Mouse (Mus musculus) embryonic facial prominence, embryonic 12.5 days (tissue): ENCODE results near the gene Cpeb4. TPM values are rescaled to one million over a fixed set of nuclear protein-coding genes. Genes with fewer than 3 reads are reported as not detected.
A peak's percentile ranks its signal among the peaks of the same experiment; 100 is the strongest.

ENCODE experiments used
- ATAC-seq: fragments of 200-750 bp; cut with Nextera tagmentation; 2 replicates; pipeline ENCODE4 v1.8.0; 2017; ENCODE audit not compliant: insufficient number of reproducible peaks, insufficient read depth, low FRiP score, low TSS enrichment
- H3K27ac ChIP-seq: fragments of 300-500 bp; sonication (generic); 2 replicates; pipeline ENCODE4 v1.5.1; 2016; ENCODE audit warnings: mild to moderate bottlenecking
- H3K27me3 ChIP-seq: fragments of 300-500 bp; sonication (generic); 2 replicates; pipeline ENCODE4 v1.6.1; 2016; ENCODE audit warnings: mild to moderate bottlenecking, moderate library complexity
- H3K36me3 ChIP-seq: fragments of 300-500 bp; sonication (generic); 2 replicates; pipeline ENCODE4 v1.6.1; 2016; ENCODE audit warnings: mild to moderate bottlenecking
- H3K4me1 ChIP-seq: fragments of 300-500 bp; sonication (generic); 2 replicates; pipeline ENCODE4 v1.6.1; 2016
- H3K4me2 ChIP-seq: fragments of 300-500 bp; sonication (generic); replicated peaks from 2 replicates; pipeline ENCODE4 v1.6.1; 2016; ENCODE audit warnings: mild to moderate bottlenecking, moderate library complexity
- H3K4me3 ChIP-seq: fragments of 300-500 bp; sonication (generic); 2 replicates; pipeline ENCODE4 v1.5.1; 2016; ENCODE audit warnings: mild to moderate bottlenecking
- H3K9ac ChIP-seq: fragments of 300-500 bp; sonication (generic); 2 replicates; pipeline ENCODE4 v1.6.1; 2016; ENCODE audit warnings: mild to moderate bottlenecking, moderate library complexity
- H3K9me3 ChIP-seq: fragments of 300-500 bp; sonication (generic); 2 replicates; pipeline ENCODE4 v1.6.1; 2016; ENCODE audit warnings: mild to moderate bottlenecking, moderate library complexity
- WGBS: fragments of 180-500 bp; shearing (Covaris S2); methylation state at CpG from one replicate; pipeline ENCODE4 v1.1.7; 2016; 5-methylcytosine and 5-hydroxymethylcytosine counted together
- polyA plus RNA-seq: library from polyadenylated mRNA; unstranded; fragments of >200 nt; fragmentation: Nextera tagmentation; extraction: Ambion mirVana; gene quantifications from 2 replicates; pipeline ENCODE4 v1.2.1, GENCODE M21; 2016

The Cpeb4 gene
- polyA plus RNA-seq, 1 experiment from 2014 or later, result 5.0 TPM

- H3K27ac ChIP-seq, result no peak overlapping the region
- no peak for ATAC-seq
- H3K4me3 ChIP-seq, result no peak overlapping the region
- 87% methylated on average over 4 of the region's 4 CpGs for WGBS
- no peaks in the 10 kb centered on the region for H3K27me3 ChIP-seq
- no peaks in the 10 kb centered on the region for H3K9me3 ChIP-seq
- peaks cover 12% of the 10 kb centered on the region; the same call in 1 of the 2 replicates for H3K4me1 ChIP-seq
- no peaks in the 10 kb centered on the region for H3K36me3 ChIP-seq
- H3K4me2 ChIP-seq, result no peak overlapping the region
- H3K9ac ChIP-seq, result no peak overlapping the region
These were observed 23.3 kb upstream of the Cpeb4 start for GRCm38 (mm10) chr11:31848725-31849124.

- Histone ChIP-seq H3K27ac (no peak overlapping the region), H3K4me2 (no peak overlapping the region), H3K27me3 (no peaks in the 10 kb centered on the region), H3K9ac (no peak overlapping the region), H3K36me3 (no peaks in the 10 kb centered on the region), H3K4me1 (peaks cover 12% of the 10 kb centered on the region; the same call in 1 of the 2 replicates), H3K9me3 (no peaks in the 10 kb centered on the region), H3K4me3 (no peak overlapping the region)
- ATAC-seq, result no peak
- 88% methylated on average over 3 of the region's 3 CpGs for WGBS
These were observed 21.7 kb upstream of the Cpeb4 start for GRCm38 (mm10) chr11:31850156-31850775.

GRCm38 (mm10) chr11:31850995-31851394 is 21.0 kb upstream of the Cpeb4 start:
- no peaks in the 10 kb centered on the region for H3K27me3 ChIP-seq
- no peak overlapping the region for H3K4me2 ChIP-seq
- peaks cover 12% of the 10 kb centered on the region; the same call in 1 of the 2 replicates for H3K4me1 ChIP-seq
- 86% methylated on average over 5 of the region's 5 CpGs for WGBS
- H3K4me3 ChIP-seq, result no peak overlapping the region
- H3K9ac ChIP-seq, result no peak overlapping the region
- ATAC-seq, result no peak
- H3K27ac ChIP-seq, result no peak overlapping the region
- H3K9me3 ChIP-seq, result no peaks in the 10 kb centered on the region
- H3K36me3 ChIP-seq, result no peaks in the 10 kb centered on the region

- Histone ChIP-seq H3K4me1 (peaks cover 12% of the 10 kb centered on the region; the same call in 1 of the 2 replicates), H3K36me3 (no peaks in the 10 kb centered on the region), H3K27me3 (no peaks in the 10 kb centered on the region), H3K4me2 (no peak overlapping the region), H3K9ac (no peak overlapping the region), H3K4me3 (no peak overlapping the region), H3K27ac (no peak overlapping the region), H3K9me3 (no peaks in the 10 kb centered on the region)
- WGBS, result 50% methylated on average over 4 of the region's 4 CpGs
- no peak for ATAC-seq
These were observed 20.1 kb upstream of the Cpeb4 start for GRCm38 (mm10) chr11:31851702-31852560.

- Histone ChIP-seq H3K4me1 (peaks cover 12% of the 10 kb centered on the region; the same call in 1 of the 2 replicates), H3K9me3 (no peaks in the 10 kb centered on the region), H3K9ac (no peak overlapping the region), H3K27ac (no peak overlapping the region), H3K4me3 (no peak overlapping the region), H3K27me3 (no peaks in the 10 kb centered on the region), H3K36me3 (no peaks in the 10 kb centered on the region), H3K4me2 (no peak overlapping the region)
- ATAC-seq, result no peak
- 68% methylated on average over 5 of the region's 5 CpGs for WGBS
These were observed 17.1 kb upstream of the Cpeb4 start for GRCm38 (mm10) chr11:31854955-31855354.

- no peak for ATAC-seq
- H3K36me3 ChIP-seq, result no peaks in the 10 kb centered on the region
- H3K27ac ChIP-seq, result no peak overlapping the region
- H3K9ac ChIP-seq, result no peak overlapping the region
- no peak overlapping the region for H3K4me3 ChIP-seq
- no peak overlapping the region for H3K4me2 ChIP-seq
- no peaks in the 10 kb centered on the region for H3K9me3 ChIP-seq
- no peaks in the 10 kb centered on the region for H3K4me1 ChIP-seq
- WGBS, result 83% methylated on average over 4 of the region's 4 CpGs
- H3K27me3 ChIP-seq, result no peaks in the 10 kb centered on the region
These were observed 14.5 kb upstream of the Cpeb4 start for GRCm38 (mm10) chr11:31857479-31857878.

- Histone ChIP-seq H3K36me3 (no peaks in the 10 kb centered on the region), H3K4me2 (no peak overlapping the region), H3K27me3 (no peaks in the 10 kb centered on the region), H3K9me3 (no peaks in the 10 kb centered on the region), H3K4me1 (no peaks in the 10 kb centered on the region), H3K4me3 (no peak overlapping the region), H3K9ac (no peak overlapping the region), H3K27ac (no peak overlapping the region)
- WGBS, result 85% methylated on average over 6 of the region's 6 CpGs
- ATAC-seq, result no peak
These were observed 10.7 kb upstream of the Cpeb4 start for GRCm38 (mm10) chr11:31861149-31861890.

- ATAC-seq, result no peak
- Histone ChIP-seq H3K36me3 (no peaks in the 10 kb centered on the region), H3K27me3 (no peaks in the 10 kb centered on the region), H3K4me1 (peaks cover 9% of the 10 kb centered on the region), H3K4me3 (no peak overlapping the region), H3K4me2 (no peak overlapping the region), H3K27ac (no peak overlapping the region), H3K9ac (no peak overlapping the region), H3K9me3 (no peaks in the 10 kb centered on the region)
- WGBS, result 76% methylated on average over 4 of the region's 4 CpGs
These were observed 4.0 kb upstream of the Cpeb4 start for GRCm38 (mm10) chr11:31867976-31868375.

- Histone ChIP-seq H3K27me3 (no peaks in the 10 kb centered on the region), H3K27ac (peak overlapping the region; percentile 92), H3K36me3 (no peaks in the 10 kb centered on the region), H3K4me3 (peak overlapping the region; percentile 80), H3K9me3 (no peaks in the 10 kb centered on the region), H3K9ac (peak overlapping the region; percentile 73), H3K4me2 (peak overlapping the region; percentile 76), H3K4me1 (peaks cover 18% of the 10 kb centered on the region)
- ATAC-seq, result peak; percentile 100
- under 1% methylated on average over 53 of the region's 53 CpGs for WGBS
These were observed 1.6 kb upstream of the Cpeb4 start for GRCm38 (mm10) chr11:31870285-31871010.

GRCm38 (mm10) chr11:31871135-31871541 is 873 bp upstream of the Cpeb4 start:
- Histone ChIP-seq H3K9ac (peak overlapping the region; percentile 73), H3K4me3 (peak overlapping the region; percentile 80), H3K4me1 (peaks cover 18% of the 10 kb centered on the region), H3K9me3 (no peaks in the 10 kb centered on the region), H3K27me3 (no peaks in the 10 kb centered on the region), H3K36me3 (no peaks in the 10 kb centered on the region), H3K4me2 (peak overlapping the region; percentile 76), H3K27ac (no peak overlapping the region)
- peak; percentile 1; the same call in 1 of the 2 replicates for ATAC-seq
- WGBS, result 3% methylated on average over 20 of the region's 21 CpGs
